8 mouse cellular contexts compared by ENCODE assay signal in genomic region chr8:126590599-126590998, GRCm38 (mm10). TPM values are rescaled to one million over a fixed set of nuclear protein-coding genes. Genes with fewer than 3 reads are reported as not detected.
DNase-seq lines count a peak whose midpoint lies in the region; ATAC-seq and TF ChIP-seq lines count a peak whose summit lies in the region.

No protein-coding gene starts in this region.

- no peak for ATAC-seq in kidney, postnatal 0 days (replicated peaks; ENCODE audit: low FRiP score, low read depth)
- ATAC-seq in hindbrain, postnatal 0 days = no peak
- no peak for ATAC-seq in midbrain, postnatal 0 days (ENCODE audit: low FRiP score)

- peaks cover 38% of the 10 kb centered on the region for H3K36me3 ChIP-seq in kidney, postnatal 0 days (ENCODE audit: insufficient read depth, low read length)
- peaks cover 43% of the 10 kb centered on the region for H3K36me3 ChIP-seq in embryonic facial prominence, embryonic 10.5 days (replicated peaks)
- H3K36me3 ChIP-seq in hindbrain, postnatal 0 days (ENCODE audit: insufficient read depth, low read length) = peaks cover 5% of the 10 kb centered on the region
- H3K36me3 ChIP-seq in midbrain, postnatal 0 days (ENCODE audit: insufficient read depth, low read length) = peaks cover 9% of the 10 kb centered on the region; the same call in 1 of the 2 replicates

- 7% methylated on average over 4 of the region's 4 CpGs for WGBS in kidney, postnatal 0 days
- 47% methylated on average over 4 of the region's 4 CpGs for WGBS in embryonic facial prominence, embryonic 10.5 days
- WGBS in hindbrain, postnatal 0 days = 10% methylated on average over 4 of the region's 4 CpGs
- WGBS in midbrain, postnatal 0 days = 9% methylated on average over 4 of the region's 4 CpGs

- peak overlapping the region; percentile 99 for H3K9ac ChIP-seq in kidney, postnatal 0 days (ENCODE audit: low read depth, low read length)
- H3K9ac ChIP-seq in hindbrain, postnatal 0 days (replicated peaks; ENCODE audit: low read length) = peak overlapping the region; percentile 58
- peak overlapping the region; percentile 98 for H3K9ac ChIP-seq in midbrain, postnatal 0 days (replicated peaks; ENCODE audit: low read length, poor library complexity, severe bottlenecking)

- H3K4me1 ChIP-seq in kidney, postnatal 0 days (replicated peaks; ENCODE audit: insufficient read depth, low read length) = peaks cover 22% of the 10 kb centered on the region
- peaks cover 83% of the 10 kb centered on the region for H3K4me1 ChIP-seq in embryonic facial prominence, embryonic 10.5 days
- peaks cover 29% of the 10 kb centered on the region for H3K4me1 ChIP-seq in hindbrain, postnatal 0 days (ENCODE audit: insufficient read depth, low read length)
- peaks cover 18% of the 10 kb centered on the region for H3K4me1 ChIP-seq in midbrain, postnatal 0 days (ENCODE audit: insufficient read depth, low read length)

- H3K4me2 ChIP-seq in kidney, postnatal 0 days (ENCODE audit: low read length) = peak overlapping the region; percentile 96
- H3K4me2 ChIP-seq in hindbrain, postnatal 0 days (ENCODE audit: low read depth, low read length) = peak overlapping the region; percentile 99
- peak overlapping the region; percentile 96 for H3K4me2 ChIP-seq in midbrain, postnatal 0 days (ENCODE audit: low read depth, low read length, poor library complexity, severe bottlenecking)

- no peaks in the 10 kb centered on the region for H3K9me3 ChIP-seq in kidney, postnatal 0 days (replicated peaks; ENCODE audit: low read length)
- no peaks in the 10 kb centered on the region for H3K9me3 ChIP-seq in embryonic facial prominence, embryonic 10.5 days
- no peaks in the 10 kb centered on the region for H3K9me3 ChIP-seq in hindbrain, postnatal 0 days (ENCODE audit: low read length)
- no peaks in the 10 kb centered on the region for H3K9me3 ChIP-seq in midbrain, postnatal 0 days (ENCODE audit: low read length)

- no peak for TF ChIP-seq CTCF in kidney, postnatal 0 days (IDR thresholded peaks at IDR 0.05; ENCODE audit: low read depth)
- TF ChIP-seq CTCF in hindbrain, postnatal 0 days (IDR thresholded peaks at IDR 0.05; ENCODE audit: low read depth) = no peak
- TF ChIP-seq CTCF in midbrain, postnatal 0 days (IDR thresholded peaks at IDR 0.05) = no peak

- no peaks in the 10 kb centered on the region for H3K27me3 ChIP-seq in kidney, postnatal 0 days (ENCODE audit: insufficient read depth, low read length)
- H3K27me3 ChIP-seq in embryonic facial prominence, embryonic 10.5 days (replicated peaks; ENCODE audit: low read depth, poor library complexity, severe bottlenecking) = peaks cover 4% of the 10 kb centered on the region
- H3K27me3 ChIP-seq in hindbrain, postnatal 0 days (ENCODE audit: insufficient read depth, low read length) = no peaks in the 10 kb centered on the region
- no peaks in the 10 kb centered on the region for H3K27me3 ChIP-seq in midbrain, postnatal 0 days (ENCODE audit: insufficient read depth, low read length)

- DNase-seq in kidney, postnatal 0 days (ENCODE audit: low spot score) = no peak
- DNase-seq in kidney, postnatal 14 days = no peak
- DNase-seq in embryonic facial prominence, embryonic 10.5 days (ENCODE audit: low spot score) = no peak
- DNase-seq in hindbrain, postnatal 0 days (ENCODE audit: low spot score) = no peak
- DNase-seq in midbrain, postnatal 0 days (ENCODE audit: low spot score) = no peak
- DNase-seq in cerebellum, adult 9-11 months = no peak
- no peak for DNase-seq in adrenal gland, postnatal 14 days
- no peak for DNase-seq in B cell, adult 2 months

- H3K4me3 ChIP-seq in kidney, postnatal 0 days (replicated peaks; ENCODE audit: low read depth, low read length) = peak overlapping the region; percentile 100
- H3K4me3 ChIP-seq in embryonic facial prominence, embryonic 10.5 days = peak overlapping the region; percentile 99
- H3K4me3 ChIP-seq in hindbrain, postnatal 0 days (ENCODE audit: low read length) = peak overlapping the region; percentile 98
- H3K4me3 ChIP-seq in midbrain, postnatal 0 days (ENCODE audit: low read depth, low read length) = peak overlapping the region; percentile 99

- H3K27ac ChIP-seq in kidney, postnatal 0 days = peak overlapping the region; percentile 77
- peak overlapping the region; percentile 69 for H3K27ac ChIP-seq in embryonic facial prominence, embryonic 10.5 days (replicated peaks)
- peak overlapping the region; percentile 27; the same call in 1 of the 2 replicates for H3K27ac ChIP-seq in hindbrain, postnatal 0 days
- H3K27ac ChIP-seq in midbrain, postnatal 0 days (ENCODE audit: low read depth, low read length) = no peak overlapping the region

RNA-seq across cellular contexts. Expression of gene Irf2bp2, which starts 3.2 kb away (rescaled TPM):
- polyA plus RNA-seq in kidney, postnatal 0 days (2015; fragmentation: Nextera tagmentation; extraction: Ambion mirVana) = 15.6 and 16.2 TPM in 2 replicates
- 4.5 and 5.4 TPM in 2 replicates for polyA plus RNA-seq in embryonic facial prominence, embryonic 10.5 days (2016; fragmentation: Nextera tagmentation; extraction: Ambion mirVana)
- 91.5 and 99.1 TPM in 2 replicates for total RNA-seq in hindbrain, postnatal 0 days (2014; rRNA removed)
- 10.2 and 11.4 TPM in 2 replicates for polyA plus RNA-seq in hindbrain, postnatal 0 days (2015; fragmentation: Nextera tagmentation; extraction: Ambion mirVana)
- total RNA-seq in midbrain, postnatal 0 days (2014; rRNA removed) = 81.3 and 88.2 TPM in 2 replicates
- polyA plus RNA-seq in midbrain, postnatal 0 days (2015; fragmentation: Nextera tagmentation; extraction: Ambion mirVana) = 8.0 and 9.2 TPM in 2 replicates
- total RNA-seq in adrenal gland, postnatal 14 days (2021) = 97.2 and 105 TPM in 2 replicates
